Mouse (Mus musculus): ENCODE measurements around the gene Tent5d.

DNA sequence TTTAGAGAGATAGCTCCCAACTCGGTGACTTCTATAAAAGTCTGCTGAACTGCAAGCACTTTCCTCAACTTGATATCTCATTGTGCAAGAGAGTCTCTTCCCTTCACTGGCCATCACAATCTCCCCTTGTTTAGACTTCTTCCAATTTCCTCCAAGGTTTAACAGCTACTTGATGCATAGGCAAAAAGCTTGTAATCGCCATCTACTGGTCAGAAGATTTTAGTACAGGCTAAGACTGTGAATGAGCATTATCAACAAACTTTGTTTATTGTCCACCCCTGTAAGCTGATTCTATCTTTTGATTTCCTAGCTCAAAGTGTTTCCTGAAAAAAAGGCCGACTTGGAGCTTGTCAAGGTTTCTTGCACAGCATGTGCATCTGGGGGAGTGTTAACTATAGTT is 24.5 kb upstream of the Tent5d start:
- TF ChIP-seq GATA1 (IDR thresholded peaks at IDR 0.05; ENCODE audit: borderline replicate concordance, low read length) (no peak), FLI1 (IDR thresholded peaks at IDR 0.05; ENCODE audit: low read length) (no peak)
